Mouse (Mus musculus) cerebellum, postnatal 25 days (tissue): ENCODE measurements at regions not wholly inside any gene's neighbourhood (a gene's known extent, or its start where the extent isn't known, plus 50 kb on each side); places are given as distances from the start of the nearest gene placed in this dataset.
A peak's percentile ranks its signal among the peaks of the same experiment; 100 is the strongest.

Experiments
- DNase-seq, 2 experiments: peaks; one replicate each; pipeline ENCODE4 v3.0.0; 2021; ENCODE audit warnings: mixed read lengths in 2 of 2

DNA sequence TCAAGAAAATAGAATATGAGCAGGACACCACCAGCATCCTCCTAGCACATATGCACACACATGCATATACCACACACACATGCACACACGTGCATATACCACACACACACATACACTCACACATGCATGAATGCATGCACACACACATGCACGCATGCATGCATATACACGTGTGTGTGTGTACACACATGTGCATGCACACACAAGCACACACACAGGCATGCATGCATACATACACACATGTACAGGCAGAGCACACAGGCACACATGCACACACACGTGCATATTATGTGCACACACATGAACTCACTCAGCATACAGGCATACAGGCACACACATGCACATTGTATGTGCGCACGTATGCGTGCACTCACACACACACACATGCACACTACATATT, 275.7 kb upstream of the Sash1 start:
- DNase-seq = no peak

GRCm38 (mm10) chr10:9157299-9158215, 271.7 kb upstream of the Sash1 start:
- DNase-seq = no peak

DNA sequence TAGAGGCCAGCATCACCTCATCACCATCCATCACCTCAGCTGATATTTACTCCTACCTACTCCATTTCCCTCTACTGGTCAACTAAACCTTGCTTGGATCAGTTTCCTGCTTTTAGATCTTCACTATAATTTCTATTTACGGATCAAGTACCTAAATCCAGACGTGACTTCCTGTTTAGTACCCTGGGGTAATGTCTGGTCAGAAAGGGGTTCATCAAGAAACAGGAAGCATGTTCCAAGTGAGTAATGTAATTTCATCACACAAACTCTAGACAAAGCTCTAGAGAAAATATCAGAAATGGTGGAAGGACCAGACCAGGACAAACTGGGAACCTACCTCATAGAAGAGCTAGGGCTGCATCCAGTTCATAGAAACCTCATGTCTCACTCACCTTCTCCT, 250.2 kb upstream of the Sash1 start:
- no peak for DNase-seq

GRCm38 (mm10) chr10:9134293-9135021, 248.6 kb upstream of the Sash1 start:
- no peak for DNase-seq

GRCm38 (mm10) chr10:9130061-9130460, 244.2 kb upstream of the Sash1 start:
- DNase-seq = no peak

DNA sequence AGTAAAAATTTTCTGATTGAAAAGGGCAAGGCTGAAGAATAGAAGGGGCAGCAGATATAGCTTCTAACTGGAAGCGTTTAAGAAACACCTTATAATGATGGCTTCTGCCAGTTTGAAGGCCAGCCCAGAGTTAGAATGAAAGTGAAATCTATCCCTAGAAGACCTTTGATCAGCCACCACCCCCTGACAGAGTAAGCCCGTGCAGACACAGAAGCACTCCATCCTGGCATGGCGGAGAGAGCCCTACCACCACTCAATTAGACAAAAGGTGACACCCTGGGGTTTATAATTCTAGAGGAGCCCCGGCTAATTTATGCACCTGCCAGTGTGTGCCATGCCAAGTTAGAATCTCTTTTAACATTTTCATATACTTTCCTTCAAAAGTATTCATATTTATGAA, 233.4 kb upstream of the Sash1 start:
- no peak for DNase-seq

GRCm38 (mm10) chr10:9117648-9118551, 232.0 kb upstream of the Sash1 start:
- peak; percentile 17 to 42 for DNase-seq

DNA sequence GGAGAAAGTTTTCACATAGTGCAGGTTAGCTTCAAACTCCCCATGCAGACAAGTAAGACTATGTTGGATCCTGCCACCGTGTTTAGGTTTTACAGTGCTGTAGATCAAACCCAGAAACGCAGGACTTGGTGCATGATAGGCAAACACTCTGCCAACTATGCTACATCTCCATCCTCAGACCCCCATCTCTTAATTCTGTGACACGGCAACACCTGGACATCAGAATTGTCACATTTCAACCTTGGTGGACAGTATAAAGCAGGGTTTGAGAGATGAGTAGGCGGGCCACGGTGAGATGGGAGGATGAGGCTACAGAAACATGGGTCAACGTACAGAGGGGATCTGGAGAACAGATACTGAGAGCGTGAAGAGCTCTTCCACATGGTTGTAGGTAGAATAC, 231.3 kb upstream of the Sash1 start:
- no peak for DNase-seq

DNA sequence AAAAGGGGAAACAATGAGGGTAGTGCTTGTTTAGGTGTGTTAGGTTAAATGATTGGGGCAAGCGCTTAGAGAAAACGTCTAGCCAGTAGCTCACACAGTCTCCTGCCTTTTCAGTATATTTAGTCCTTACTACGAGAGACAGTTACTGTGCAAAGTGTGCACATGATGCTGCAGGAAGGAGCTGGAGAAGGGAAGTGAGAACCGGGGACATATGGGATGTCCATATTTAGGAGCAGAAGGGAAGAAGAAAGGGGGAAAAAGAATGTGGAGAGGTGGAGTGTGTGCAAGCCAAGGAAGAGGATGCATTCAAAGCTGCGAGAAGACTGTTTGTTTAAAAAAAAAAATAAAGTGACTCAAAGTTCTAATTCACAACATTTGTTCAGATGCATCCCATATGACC, 227.8 kb upstream of the Sash1 start:
- DNase-seq = no peak

- DNase-seq = no peak
Measured at GRCm38 (mm10) chr10:9111051-9111450, 225.2 kb upstream of the Sash1 start.

GRCm38 (mm10) chr10:9096207-9096606, 210.3 kb upstream of the Sash1 start:
- no peak for DNase-seq

- DNase-seq = no peak
Measured at GRCm38 (mm10) chr10:9095163-9095562, 209.3 kb upstream of the Sash1 start.

- peak; percentile 69 to 81 for DNase-seq
Measured at GRCm38 (mm10) chr10:9092237-9092885, 206.5 kb upstream of the Sash1 start.

DNA sequence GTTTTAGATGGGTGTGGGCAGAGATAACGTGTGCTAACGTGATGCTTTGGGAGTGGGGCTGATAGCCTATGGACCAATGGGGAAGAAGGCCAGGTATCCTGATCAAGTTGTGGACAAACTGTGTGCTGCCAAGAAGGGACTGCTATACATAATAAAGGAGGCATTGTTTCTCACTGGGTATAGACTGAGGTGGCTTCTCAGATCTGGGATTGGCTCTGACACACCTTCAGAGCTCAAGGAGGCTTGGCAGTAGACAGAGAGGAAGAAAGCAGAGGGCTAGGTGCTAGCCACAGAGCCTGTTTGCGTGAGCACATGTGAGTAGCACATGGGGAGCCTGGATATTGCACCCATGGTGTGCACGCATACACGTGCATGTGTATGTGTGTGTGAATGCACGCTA, 205.1 kb upstream of the Sash1 start:
- DNase-seq = no peak

GRCm38 (mm10) chr10:9087871-9088270, 202.0 kb upstream of the Sash1 start:
- no peak for DNase-seq

DNA sequence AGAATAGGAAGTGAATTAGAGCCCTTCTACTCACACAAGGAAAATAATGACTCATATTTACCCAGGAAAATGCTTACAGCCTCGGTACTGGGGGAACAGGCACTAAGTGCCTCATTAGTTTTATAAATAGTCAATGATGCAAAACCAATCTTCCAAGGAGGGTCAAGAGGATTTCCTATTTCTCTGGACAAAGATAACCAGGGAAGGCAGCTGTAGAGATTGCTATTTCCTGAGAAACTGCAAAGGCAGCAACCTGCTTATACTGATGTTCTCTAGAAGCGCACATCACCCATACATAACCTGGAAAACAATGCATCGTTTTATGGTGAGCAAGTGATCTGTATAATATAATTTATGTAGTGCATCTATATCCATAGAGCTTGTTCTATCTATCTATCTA, 201.3 kb upstream of the Sash1 start:
- no peak for DNase-seq

GRCm38 (mm10) chr10:9086666-9087065, 200.8 kb upstream of the Sash1 start:
- no peak for DNase-seq

GRCm38 (mm10) chr10:9085441-9085840, 199.6 kb upstream of the Sash1 start:
- DNase-seq = no peak

DNA sequence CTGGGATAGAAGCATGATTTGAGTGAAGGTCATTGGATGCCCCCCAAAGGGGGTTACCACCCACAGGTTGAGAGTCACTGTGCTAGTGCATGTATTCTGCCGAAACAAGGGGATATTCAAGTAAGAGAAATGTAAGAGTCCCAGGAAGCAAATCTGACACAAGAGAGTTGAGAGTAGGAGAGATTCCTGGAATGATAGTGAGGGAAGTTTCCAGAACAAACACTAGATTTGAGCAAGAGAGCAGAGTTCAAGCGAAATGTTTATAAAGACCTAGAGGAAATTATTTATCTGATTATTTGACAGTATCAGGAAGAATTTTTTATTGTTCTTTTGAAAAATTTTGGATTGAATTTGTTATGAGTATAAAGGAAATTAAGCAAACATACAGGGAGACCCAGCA, 189.0 kb upstream of the Sash1 start:
- DNase-seq = no peak

DNA sequence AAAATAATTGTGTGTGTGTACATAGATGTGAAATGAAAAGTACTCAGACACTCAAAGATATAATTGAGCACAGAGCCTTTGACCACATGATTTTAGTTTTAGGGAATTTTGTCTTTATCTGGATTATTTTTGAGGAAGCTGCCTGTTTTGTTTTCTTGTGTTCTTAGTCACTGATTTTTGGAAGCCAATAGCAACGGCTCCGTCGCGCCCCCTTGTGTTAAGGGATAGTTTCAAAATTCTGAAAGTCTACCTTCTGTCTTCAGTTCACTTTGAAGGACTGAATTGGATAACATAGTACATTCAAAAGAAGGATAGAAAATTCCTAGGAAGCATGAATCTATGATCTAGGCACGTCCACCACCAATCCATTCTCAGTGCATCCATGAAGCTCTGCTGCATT, 185.8 kb upstream of the Sash1 start:
- DNase-seq = peak; percentile 22 to 62

GRCm38 (mm10) chr10:9069608-9070190, 183.8 kb upstream of the Sash1 start:
- DNase-seq = no peak

DNA sequence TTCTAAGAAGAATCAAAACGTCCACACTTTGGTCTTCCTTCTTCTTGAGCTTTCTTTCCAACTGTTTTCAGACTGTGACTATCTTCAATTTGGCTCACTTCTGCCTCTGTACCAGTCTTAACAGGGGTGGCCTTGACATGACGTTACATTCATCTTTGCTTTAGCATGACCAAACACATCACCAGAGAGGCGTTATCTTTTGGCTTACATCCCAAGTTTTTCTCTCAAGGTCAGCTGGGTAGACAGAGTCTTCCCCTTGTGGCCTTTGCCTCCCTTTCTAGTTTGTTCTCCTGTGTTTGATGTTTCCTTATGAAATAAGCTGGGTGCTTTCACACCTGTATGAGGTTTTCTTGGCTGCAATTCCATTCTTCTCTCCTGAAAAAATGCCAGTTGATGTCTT, 180.7 kb upstream of the Sash1 start:
- no peak for DNase-seq
